8 mouse cellular contexts compared by ENCODE assay signal in genomic region chr10:97479004-97479766, GRCm38 (mm10). TPM values are rescaled to one million over a fixed set of nuclear protein-coding genes. Genes with fewer than 3 reads are reported as not detected.
DNase-seq lines count a peak whose midpoint lies in the region; ATAC-seq and TF ChIP-seq lines count a peak whose summit lies in the region.

Gene Dcn, plus strand, starts transcription at chr10:97479609.

- H3K27me3 ChIP-seq in limb, embryonic 12.5 days: no peaks in the 10 kb centered on the region
- no peaks in the 10 kb centered on the region for H3K27me3 ChIP-seq in myocyte (ENCODE audit: control insufficient read depth, insufficient read depth, insufficient read length)

- no peaks in the 10 kb centered on the region for H3K4me1 ChIP-seq in brown adipose tissue, adult 24 weeks (ENCODE audit: control insufficient read depth, insufficient read depth, insufficient read length, low read length)
- peaks cover 35% of the 10 kb centered on the region for H3K4me1 ChIP-seq in limb, embryonic 12.5 days (replicated peaks)

- H3ac ChIP-seq in myocyte (ENCODE audit: control insufficient read depth, insufficient read length): no peak within 1 kb of the TSS

- H3K27ac ChIP-seq in brown adipose tissue, adult 24 weeks (replicated peaks; ENCODE audit: low read depth, low read length): no peak within 1 kb of the TSS; the same call in 1 of the 2 replicates
- peak within 1 kb of the TSS; percentile 87 for H3K27ac ChIP-seq in limb, embryonic 12.5 days

- H3K4me2 ChIP-seq in limb, embryonic 12.5 days: peak within 1 kb of the TSS; percentile 54
- peak within 1 kb of the TSS; percentile 84 for H3K4me2 ChIP-seq in myocyte (ENCODE audit: low read depth)

- H3K9me3 ChIP-seq in limb, embryonic 12.5 days: no peaks in the 10 kb centered on the region

- peak; percentile 54 for DNase-seq in adipocyte (ENCODE audit: low spot score)
- DNase-seq in gastrocnemius, postnatal 36 days: peak; percentile 36 to 38
- DNase-seq in hindlimb bud, embryonic 11.5 days (ENCODE audit: extremely low spot score, low read depth, low spot score): peak; percentile 33
- no peak for DNase-seq in B cell, adult 2 months
- no peak for DNase-seq in frontal cortex, postnatal 14 days (ENCODE audit: low spot score in 2 of 2)

- 0 out of 2 replicates have a peak within 1 kb of the TSS, but pooled peaks have one; percentile 23 for H3K9ac ChIP-seq in limb, embryonic 12.5 days (replicated peaks)

- ATAC-seq in limb, embryonic 12.5 days (ENCODE audit: insufficient number of reproducible peaks, insufficient read depth, low FRiP score, low TSS enrichment, low read depth): peak; percentile 90

- H3K79me2 ChIP-seq in myocyte (ENCODE audit: control insufficient read depth, insufficient read depth): no peaks in the 10 kb centered on the region

- peak within 1 kb of the TSS; percentile 39 for H3K4me3 ChIP-seq in brown adipose tissue, adult 24 weeks (ENCODE audit: insufficient read depth, low read depth, low read length)
- peak within 1 kb of the TSS; percentile 27 for H3K4me3 ChIP-seq in limb, embryonic 12.5 days (replicated peaks)
- peak within 1 kb of the TSS; percentile 10 for H3K4me3 ChIP-seq in myocyte

- WGBS in limb, embryonic 12.5 days: 5% methylated on average over 7 of the region's 7 CpGs

- no peak for TF ChIP-seq POLR2A in myocyte (IDR thresholded peaks at IDR 0.05; ENCODE audit: insufficient read length, low read depth)

- H3K36me3 ChIP-seq in limb, embryonic 12.5 days: no peaks in the 10 kb centered on the region
- H3K36me3 ChIP-seq in myocyte (ENCODE audit: control insufficient read depth, insufficient read depth): no peaks in the 10 kb centered on the region

- intact Hi-C loops in gastrocnemius, postnatal 36 days (cut with DNase I): no loop called here

TF ChIP-seq in myocyte, 11 proteins besides CTCF, POLR2A, EP300 and RAD21:
- TF ChIP-seq SRF (IDR thresholded peaks at IDR 0.05; ENCODE audit: control insufficient read depth, insufficient read length, low read depth) (no peak), CEBPB (IDR thresholded peaks at IDR 0.05; ENCODE audit: insufficient read depth, poor library complexity, severe bottlenecking) (no peak), REST (IDR thresholded peaks at IDR 0.05; ENCODE audit: insufficient read depth, insufficient read length) (no peak), USF1 (IDR thresholded peaks at IDR 0.05; ENCODE audit: low read depth) (no peak), MYOG (IDR thresholded peaks at IDR 0.05; ENCODE audit: control insufficient read depth in 1 of 3, insufficient read depth in 1 of 3, insufficient read length in 2 of 3, low read depth in 2 of 3) (no peak), POLR2AphosphoS2 (IDR thresholded peaks at IDR 0.05; ENCODE audit: insufficient read length, low read depth) (no peak), MAX (IDR thresholded peaks at IDR 0.05; ENCODE audit: low read depth) (no peak), MYOD1 (IDR thresholded peaks at IDR 0.05; ENCODE audit: control insufficient read depth in 1 of 3, insufficient read length in 2 of 3, low read depth in 2 of 3) (no peak), E2F4 (IDR thresholded peaks at IDR 0.05; ENCODE audit: insufficient read depth) (no peak), TCF12 (IDR thresholded peaks at IDR 0.05; ENCODE audit: insufficient read depth, poor library complexity, severe bottlenecking) (no peak)
TF ChIP-seq in myocyte: peak in this region for 0.

RNA-seq across cellular contexts. Expression of gene Dcn, which starts in this region (rescaled TPM):
- 440 and 536 TPM in 2 replicates for polyA plus RNA-seq in brown adipose tissue, adult 24 weeks (2012; ENCODE audit: insufficient read depth, insufficient read length, missing spikeins)
- total RNA-seq in gastrocnemius, postnatal 36 days (2021): 100 to 1,000 TPM; 271 to 286 TPM
- polyA plus RNA-seq in limb, embryonic 12.5 days (2016; fragmentation: Nextera tagmentation; extraction: Ambion mirVana): 51.8 and 66.6 TPM in 2 replicates
- 13.8 TPM for polyA plus RNA-seq in myocyte (2012; fragmentation: generic; extraction: Trizol)

Comparison
In these comparisons a context has a peak if more than half of its experiments do, and no peak if none do; other contexts are left out.
1. DNase-seq: peak in adipocyte (single experiment), gastrocnemius, postnatal 36 days (2 of 2) and hindlimb bud, embryonic 11.5 days (single experiment); none in B cell, adult 2 months (0 of 2) and frontal cortex, postnatal 14 days (0 of 2).
2. Peak in every context shown above with its lines, with median percentiles within 50 percentile points of each other: H3K4me3 ChIP-seq.